Mouse (Mus musculus) kidney, embryonic 16.5 days (tissue): ENCODE measurements around the gene Gm6871. TPM values are rescaled to one million over a fixed set of nuclear protein-coding genes. Genes with fewer than 3 reads are reported as not detected.
"Not testable (repeated sequence)": the region's sequence is repeated elsewhere in the genome, so short reads cannot be mapped to it uniquely, and the experiment has no call there.

ENCODE experiments used
- ATAC-seq: fragments of 200-750 bp; cut with Nextera tagmentation; 2 replicates; pipeline ENCODE4 v1.8.0; 2017; ENCODE audit warnings: moderate TSS enrichment; ENCODE audit not compliant: low FRiP score, low TSS enrichment
- H3K27ac ChIP-seq: fragments of 300-500 bp; sonication (generic); 2 replicates; pipeline ENCODE4 v1.5.1; 2014; ENCODE audit warnings: low read length
- H3K27me3 ChIP-seq: fragments of 300-500 bp; sonication (generic); 2 replicates; pipeline ENCODE4 v1.6.1; 2014; ENCODE audit warnings: low read length, control low read depth, mixed read lengths; ENCODE audit not compliant: insufficient read depth
- H3K36me3 ChIP-seq: fragments of 300-500 bp; sonication (generic); 2 replicates; pipeline ENCODE4 v1.6.1; 2014; ENCODE audit warnings: low read length, control low read depth, mixed read lengths; ENCODE audit not compliant: insufficient read depth
- H3K4me1 ChIP-seq: fragments of 300-500 bp; sonication (generic); 2 replicates; pipeline ENCODE4 v1.6.1; 2014; ENCODE audit warnings: low read length, control low read depth, mixed read lengths; ENCODE audit not compliant: insufficient read depth
- H3K4me2 ChIP-seq: fragments of 300-500 bp; sonication (generic); replicated peaks from 2 replicates; pipeline ENCODE4 v1.6.1; 2014; ENCODE audit warnings: low read depth, low read length
- H3K4me3 ChIP-seq: fragments of 300-500 bp; sonication (generic); 2 replicates; pipeline ENCODE4 v1.5.1; 2014; ENCODE audit warnings: mild to moderate bottlenecking, low read length
- H3K9ac ChIP-seq: fragments of 300-500 bp; sonication (generic); replicated peaks from 2 replicates; pipeline ENCODE4 v1.6.1; 2014; ENCODE audit warnings: low read length
- H3K9me3 ChIP-seq: fragments of 300-500 bp; sonication (generic); 2 replicates; pipeline ENCODE4 v1.6.1; 2016; ENCODE audit warnings: low read length, control low read depth
- WGBS: fragments of 180-500 bp; shearing (Covaris S2); extraction: QIAGEN DNeasy Blood & Tissue Kit; methylation state at CpG from one replicate; pipeline ENCODE4 v1.1.7; 2014; 5-methylcytosine and 5-hydroxymethylcytosine counted together
- polyA plus RNA-seq: library from polyadenylated mRNA; unstranded; fragments of >200 nt; fragmentation: Nextera tagmentation; extraction: Ambion mirVana; gene quantifications from 2 replicates; pipeline ENCODE4 v1.2.1, GENCODE M21; 2015

Gm6871 gene
- 0.11 TPM in 1 of 2 replicates, not detected in the other for polyA plus RNA-seq

GRCm38 (mm10) chr7:41573562-41573961 is at the start of gene Gm6871:
Gm6871 (minus strand) TSS chr7:41573662.
- H3K9ac ChIP-seq, ATAC-seq, H3K4me3 ChIP-seq, H3K4me1 ChIP-seq, H3K9me3 ChIP-seq, H3K27ac ChIP-seq, H3K36me3 ChIP-seq, H3K4me2 ChIP-seq, H3K27me3 ChIP-seq: not testable (repeated sequence)
- WGBS: 86% methylated on average over 5 of the region's 6 CpGs

- not testable (repeated sequence) for H3K9ac ChIP-seq, H3K27me3 ChIP-seq, H3K4me3 ChIP-seq, H3K4me2 ChIP-seq, H3K9me3 ChIP-seq, H3K4me1 ChIP-seq, ATAC-seq, H3K27ac ChIP-seq
- peaks cover 11% of the 10 kb centered on the region for H3K36me3 ChIP-seq
- WGBS: 97% methylated on average over 1 of the region's 1 CpGs
Measured at GRCm38 (mm10) chr7:41616241-41616640, 42.8 kb upstream of the Gm6871 start.

GRCm38 (mm10) chr7:41611654-41612053 is 38.2 kb upstream of the Gm6871 start:
- Histone ChIP-seq H3K4me3 (no peak overlapping the region), H3K4me2 (no peak overlapping the region), H3K9ac (no peak overlapping the region), H3K9me3 (no peaks in the 10 kb centered on the region), H3K4me1 (no peaks in the 10 kb centered on the region), H3K27ac (no peak overlapping the region), H3K36me3 (peaks cover 13% of the 10 kb centered on the region), H3K27me3 (no peaks in the 10 kb centered on the region)
- 84% methylated on average over 3 of the region's 3 CpGs for WGBS
- no peak for ATAC-seq

GRCm38 (mm10) chr7:41599932-41600548 is 26.6 kb upstream of the Gm6871 start:
- H3K4me1 ChIP-seq: no peaks in the 10 kb centered on the region
- peak overlapping the region; percentile 68 for H3K4me3 ChIP-seq
- no peaks in the 10 kb centered on the region for H3K9me3 ChIP-seq
- H3K27me3 ChIP-seq: no peaks in the 10 kb centered on the region
- no peaks in the 10 kb centered on the region for H3K36me3 ChIP-seq
- H3K9ac ChIP-seq: peak overlapping the region; percentile 67
- WGBS: 12% methylated on average over 3 of the region's 3 CpGs
- peak overlapping the region; percentile 59; the same call in 1 of the 2 replicates for H3K27ac ChIP-seq
- peak overlapping the region; percentile 68 for H3K4me2 ChIP-seq
- 0 out of 2 replicates have a peak, but pooled peaks have one; percentile 46 for ATAC-seq

GRCm38 (mm10) chr7:41599034-41599813 is 25.8 kb upstream of the Gm6871 start, which contains the start of gene 2610021A01Rik:
2610021A01Rik (plus strand) TSS chr7:41599230.
- under 1% methylated on average over 41 of the region's 41 CpGs for WGBS
- H3K27me3 ChIP-seq: no peaks in the 10 kb centered on the region
- ATAC-seq: peak; percentile 99
- no peaks in the 10 kb centered on the region for H3K9me3 ChIP-seq
- H3K4me3 ChIP-seq: peak within 1 kb of the TSS; percentile 68
- no peaks in the 10 kb centered on the region for H3K4me1 ChIP-seq
- peak within 1 kb of the TSS; percentile 68 for H3K4me2 ChIP-seq
- H3K9ac ChIP-seq: peak within 1 kb of the TSS; percentile 67
- peak within 1 kb of the TSS; percentile 59 for H3K27ac ChIP-seq
- no peaks in the 10 kb centered on the region for H3K36me3 ChIP-seq

GRCm38 (mm10) chr7:41598615-41599014 is 25.2 kb upstream of the Gm6871 start:
- peak overlapping the region; percentile 67 for H3K9ac ChIP-seq
- H3K4me1 ChIP-seq: no peaks in the 10 kb centered on the region
- peak; percentile 25; the same call in 1 of the 2 replicates for ATAC-seq
- H3K4me3 ChIP-seq: peak overlapping the region; percentile 68
- H3K9me3 ChIP-seq: no peaks in the 10 kb centered on the region
- no peaks in the 10 kb centered on the region for H3K27me3 ChIP-seq
- H3K27ac ChIP-seq: peak overlapping the region; percentile 29; the same call in 1 of the 2 replicates
- H3K36me3 ChIP-seq: no peaks in the 10 kb centered on the region
- WGBS: 42% methylated on average over 5 of the region's 5 CpGs
- peak overlapping the region; percentile 68 for H3K4me2 ChIP-seq

GRCm38 (mm10) chr7:41587831-41588230 is 14.4 kb upstream of the Gm6871 start:
- not testable (repeated sequence) for H3K27ac ChIP-seq, H3K9me3 ChIP-seq, H3K4me1 ChIP-seq, H3K4me2 ChIP-seq, H3K9ac ChIP-seq, H3K36me3 ChIP-seq, ATAC-seq, H3K4me3 ChIP-seq, H3K27me3 ChIP-seq

GRCm38 (mm10) chr7:41582028-41582427 is 8.6 kb upstream of the Gm6871 start:
- no peaks in the 10 kb centered on the region for H3K27me3 ChIP-seq
- H3K9ac ChIP-seq: no peak overlapping the region
- H3K36me3 ChIP-seq: no peaks in the 10 kb centered on the region
- H3K4me1 ChIP-seq: no peaks in the 10 kb centered on the region
- no peak for ATAC-seq
- 0 out of 2 replicates have a peak, but pooled peaks cover 5% of the 10 kb centered on the region for H3K9me3 ChIP-seq
- H3K27ac ChIP-seq: no peak overlapping the region
- H3K4me2 ChIP-seq: no peak overlapping the region
- H3K4me3 ChIP-seq: no peak overlapping the region

GRCm38 (mm10) chr7:41577956-41578355 is 4.5 kb upstream of the Gm6871 start:
- no peaks in the 10 kb centered on the region for H3K36me3 ChIP-seq
- no peak overlapping the region for H3K27ac ChIP-seq
- 74% methylated on average over 2 of the region's 2 CpGs for WGBS
- no peaks in the 10 kb centered on the region for H3K4me1 ChIP-seq
- no peaks in the 10 kb centered on the region for H3K27me3 ChIP-seq
- ATAC-seq: no peak
- peaks cover 8% of the 10 kb centered on the region; the same call in 1 of the 2 replicates for H3K9me3 ChIP-seq
- H3K4me2 ChIP-seq: no peak overlapping the region
- H3K9ac ChIP-seq: no peak overlapping the region
- H3K4me3 ChIP-seq: no peak overlapping the region

- no peak overlapping the region for H3K4me3 ChIP-seq
- WGBS: 69% methylated on average over 8 of the region's 8 CpGs
- no peaks in the 10 kb centered on the region for H3K36me3 ChIP-seq
- peaks cover 3% of the 10 kb centered on the region; the same call in 1 of the 2 replicates for H3K9me3 ChIP-seq
- no peak for ATAC-seq
- H3K27ac ChIP-seq: no peak overlapping the region
- H3K4me1 ChIP-seq: no peaks in the 10 kb centered on the region
- no peaks in the 10 kb centered on the region for H3K27me3 ChIP-seq
- no peak overlapping the region for H3K4me2 ChIP-seq
- no peak overlapping the region for H3K9ac ChIP-seq
Measured at GRCm38 (mm10) chr7:41560681-41561080, 12.8 kb downstream of the Gm6871 start.
